Mouse (Mus musculus): ENCODE data around the gene 1700020N01Rik. TPM values are rescaled to one million over a fixed set of nuclear protein-coding genes. Genes with fewer than 3 reads are reported as not detected.

1700020N01Rik gene
- polyA plus RNA-seq, 1 experiment from 2014 or later: not detected

DNA sequence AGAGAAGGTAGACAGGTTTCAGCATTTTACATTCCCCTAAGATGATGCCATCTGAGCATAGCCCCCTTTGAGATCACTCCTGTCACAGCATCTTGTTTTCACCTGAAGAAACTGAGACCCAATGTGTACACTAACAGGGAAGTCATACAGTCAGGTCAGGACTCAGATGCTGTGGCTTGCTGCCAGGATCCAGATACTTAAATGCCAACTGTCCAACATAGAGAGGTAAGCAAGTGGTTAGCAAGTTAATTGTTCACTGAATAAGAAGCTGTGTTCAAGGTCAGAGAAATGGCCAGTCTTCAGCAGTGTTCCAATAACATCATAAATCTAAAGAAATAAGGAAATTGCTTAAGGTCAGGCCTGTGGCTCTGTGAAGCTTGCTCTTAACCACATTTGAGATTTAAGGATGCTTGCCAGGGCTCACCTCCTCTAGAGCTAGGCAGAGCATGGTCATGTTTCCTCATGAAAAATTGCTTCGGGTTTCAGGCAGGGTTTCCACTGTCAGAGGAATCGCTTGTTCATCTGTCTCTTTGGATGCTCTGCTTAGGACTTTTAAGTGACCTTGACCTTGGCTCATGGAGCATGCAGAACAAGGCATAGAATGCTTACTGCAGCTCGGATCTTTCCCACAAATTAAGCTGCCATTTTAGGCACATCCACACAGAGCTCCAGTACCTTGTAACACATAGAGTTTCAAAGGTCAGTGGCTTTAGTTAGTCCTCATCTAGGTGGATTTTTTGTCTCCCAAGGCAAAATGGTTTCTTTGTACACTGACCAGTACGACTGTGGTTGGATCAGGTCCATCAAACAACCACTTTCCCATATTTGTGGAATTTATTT, 20.3 kb downstream of the 1700020N01Rik start:
- no peak overlapping the region for H3K4me3 ChIP-seq (ENCODE audit: low read depth, low read length)
- H3K27ac ChIP-seq (ENCODE audit: low read length): no peak overlapping the region
- H3K36me3 ChIP-seq (ENCODE audit: control insufficient read depth, insufficient read depth): no peaks in the 10 kb centered on the region
- H3K27me3 ChIP-seq (ENCODE audit: control insufficient read depth, insufficient read depth, low read depth, low read length): no peaks in the 10 kb centered on the region
- H3K9me3 ChIP-seq (replicated peaks; ENCODE audit: control insufficient read depth, low read length): no peaks in the 10 kb centered on the region
- no peak overlapping the region for H3K4me2 ChIP-seq (ENCODE audit: low read depth, low read length)
- H3K4me1 ChIP-seq (ENCODE audit: control insufficient read depth, low read depth, low read length): no peaks in the 10 kb centered on the region; the same call in none of the 2 replicates
- WGBS (ENCODE audit: insufficient replicate concordance): 43% methylated on average over 4 of the region's 4 CpGs
- H3K9ac ChIP-seq (ENCODE audit: low read depth, low read length): no peak overlapping the region
- ATAC-seq (ENCODE audit: low read depth): no peak

DNA sequence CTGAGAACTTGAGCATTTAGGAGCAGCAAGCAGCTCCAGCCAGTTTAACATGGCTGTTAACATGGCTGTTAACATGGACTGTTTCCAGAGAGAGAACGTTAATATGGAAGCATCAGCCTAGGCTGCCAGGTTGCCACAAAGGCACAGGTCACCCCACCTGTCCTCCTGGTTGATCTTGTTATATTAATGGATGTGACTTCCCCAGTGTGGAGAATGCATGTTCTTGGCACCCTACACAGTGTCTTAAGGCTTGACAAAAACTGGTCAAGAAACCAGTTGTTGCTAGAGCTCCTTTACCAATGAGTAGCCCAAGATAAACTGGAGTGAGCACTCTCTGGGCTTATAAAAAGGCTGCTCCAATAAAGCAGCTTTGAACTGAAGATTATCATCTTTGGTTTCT, 21.6 kb downstream of the 1700020N01Rik start:
- Histone ChIP-seq H3K36me3 (ENCODE audit: control insufficient read depth, insufficient read depth) (no peaks in the 10 kb centered on the region), H3K4me2 (ENCODE audit: low read depth, low read length) (no peak overlapping the region), H3K9ac (ENCODE audit: low read depth, low read length) (no peak overlapping the region), H3K4me1 (ENCODE audit: control insufficient read depth, low read depth, low read length) (no peaks in the 10 kb centered on the region; the same call in none of the 2 replicates), H3K4me3 (ENCODE audit: low read depth, low read length) (no peak overlapping the region), H3K27ac (ENCODE audit: low read length) (no peak overlapping the region), H3K27me3 (ENCODE audit: control insufficient read depth, insufficient read depth, low read depth, low read length) (no peaks in the 10 kb centered on the region), H3K9me3 (replicated peaks; ENCODE audit: control insufficient read depth, low read length) (no peaks in the 10 kb centered on the region)
- ATAC-seq (ENCODE audit: low read depth): no peak
- WGBS (ENCODE audit: insufficient replicate concordance): 74% methylated on average over 1 of the region's 1 CpGs

DNA sequence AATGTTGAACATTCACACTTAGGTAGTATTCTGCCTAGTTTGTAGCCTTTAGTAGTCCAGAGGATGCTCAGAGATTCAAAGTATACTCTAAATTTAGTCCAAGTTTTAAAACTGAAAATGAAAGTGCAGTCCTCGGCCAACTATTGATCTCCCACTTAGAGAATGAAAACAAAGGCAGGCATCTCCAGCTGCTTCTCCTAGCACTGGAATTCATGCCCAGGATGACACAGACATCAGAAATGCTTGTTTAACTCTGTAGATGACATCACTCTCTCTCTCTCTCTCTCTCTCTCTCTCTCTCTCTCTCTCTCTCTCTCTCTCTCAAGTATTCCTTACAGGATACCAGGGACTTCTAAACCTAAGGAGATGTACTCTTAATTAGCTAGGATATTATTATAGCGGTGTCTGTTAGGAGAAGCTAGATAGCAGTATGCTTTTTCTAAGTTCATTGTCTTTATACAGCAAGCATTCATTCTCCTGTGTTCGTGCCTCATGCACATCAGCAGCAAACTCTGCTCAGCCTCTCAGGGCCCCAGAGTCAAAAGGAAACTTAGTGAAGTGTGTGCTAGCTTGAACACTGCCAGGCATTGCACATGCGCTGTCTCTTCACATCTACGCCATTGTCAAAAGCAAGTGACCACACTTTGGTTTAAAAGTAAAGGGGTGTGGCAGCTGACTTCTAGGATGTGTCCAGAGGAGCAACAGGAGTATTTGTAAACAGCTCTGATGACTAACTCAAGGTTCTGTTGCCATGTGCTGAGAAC, 26.0 kb downstream of the 1700020N01Rik start:
- ATAC-seq (ENCODE audit: low read depth): no peak
- Histone ChIP-seq H3K9ac (ENCODE audit: low read depth, low read length) (no peak overlapping the region), H3K27me3 (ENCODE audit: control insufficient read depth, insufficient read depth, low read depth, low read length) (no peaks in the 10 kb centered on the region), H3K9me3 (replicated peaks; ENCODE audit: control insufficient read depth, low read length) (no peaks in the 10 kb centered on the region), H3K4me1 (ENCODE audit: control insufficient read depth, low read depth, low read length) (no peaks in the 10 kb centered on the region), H3K27ac (ENCODE audit: low read length) (no peak overlapping the region), H3K4me2 (ENCODE audit: low read depth, low read length) (no peak overlapping the region), H3K36me3 (ENCODE audit: control insufficient read depth, insufficient read depth) (no peaks in the 10 kb centered on the region), H3K4me3 (ENCODE audit: low read depth, low read length) (no peak overlapping the region)
- WGBS (ENCODE audit: insufficient replicate concordance): 63% methylated on average over 5 of the region's 5 CpGs

DNA sequence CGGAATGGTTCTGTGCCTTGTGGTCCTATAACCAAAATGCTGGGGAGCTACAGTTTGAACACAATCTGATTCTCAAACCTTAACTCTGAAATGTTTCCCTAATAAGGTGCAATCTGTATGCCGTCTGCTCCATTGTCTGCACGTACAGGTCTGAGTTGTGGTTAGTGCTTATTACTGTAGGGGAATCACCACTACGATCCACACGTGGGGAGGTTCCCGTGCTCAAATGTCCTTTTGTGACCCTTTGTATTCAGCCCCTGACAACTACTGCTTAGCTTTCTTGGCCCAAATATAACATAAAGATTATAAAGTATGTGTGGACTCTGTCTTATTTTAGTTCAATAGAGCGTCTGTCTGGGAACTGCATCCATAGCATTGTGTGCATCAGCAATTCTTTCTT, 29.1 kb downstream of the 1700020N01Rik start:
- H3K27me3 ChIP-seq (ENCODE audit: control insufficient read depth, insufficient read depth, low read depth, low read length): no peaks in the 10 kb centered on the region
- no peak for ATAC-seq (ENCODE audit: low read depth)

DNA sequence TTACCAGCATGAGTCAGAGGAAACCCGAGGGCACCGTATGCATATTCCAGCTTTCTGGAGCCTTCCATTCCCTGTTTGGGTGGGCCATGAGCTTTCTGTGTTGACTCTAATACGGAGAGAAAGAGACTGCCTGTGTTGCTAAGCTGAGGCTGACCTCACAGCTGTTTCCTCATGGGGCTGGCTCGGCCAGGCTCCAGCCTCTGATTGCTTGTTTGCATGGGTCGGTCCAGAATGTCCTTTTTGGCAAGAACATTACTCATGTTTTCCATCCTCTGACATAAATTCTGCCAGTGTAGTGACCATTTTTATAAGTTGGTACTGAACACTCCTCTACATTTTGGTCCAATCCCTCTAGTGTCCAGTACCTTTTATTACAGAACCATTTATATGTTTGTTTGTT, 35.6 kb downstream of the 1700020N01Rik start:
- no peak overlapping the region for H3K9ac ChIP-seq (ENCODE audit: low read depth, low read length)
- WGBS (ENCODE audit: insufficient replicate concordance): 51% methylated on average over 5 of the region's 5 CpGs
- H3K27me3 ChIP-seq (ENCODE audit: control insufficient read depth, insufficient read depth, low read depth, low read length): no peaks in the 10 kb centered on the region
- H3K36me3 ChIP-seq (ENCODE audit: control insufficient read depth, insufficient read depth): no peaks in the 10 kb centered on the region
- no peak overlapping the region for H3K4me2 ChIP-seq (ENCODE audit: low read depth, low read length)
- H3K4me1 ChIP-seq (ENCODE audit: control insufficient read depth, low read depth, low read length): no peaks in the 10 kb centered on the region
- H3K4me3 ChIP-seq (ENCODE audit: low read depth, low read length): no peak overlapping the region
- ATAC-seq (ENCODE audit: low read depth): no peak
- no peaks in the 10 kb centered on the region for H3K9me3 ChIP-seq (replicated peaks; ENCODE audit: control insufficient read depth, low read length)
- no peak overlapping the region for H3K27ac ChIP-seq (ENCODE audit: low read length)

More for the DNA sequence above, 29.1 kb downstream of the 1700020N01Rik start:
- Histone ChIP-seq H3K27ac (ENCODE audit: low read length) (no peak overlapping the region), H3K4me1 (ENCODE audit: control insufficient read depth, low read depth, low read length) (no peaks in the 10 kb centered on the region), H3K36me3 (ENCODE audit: control insufficient read depth, insufficient read depth) (no peaks in the 10 kb centered on the region), H3K9me3 (replicated peaks; ENCODE audit: control insufficient read depth, low read length) (no peaks in the 10 kb centered on the region), H3K4me2 (ENCODE audit: low read depth, low read length) (no peak overlapping the region), H3K9ac (ENCODE audit: low read depth, low read length) (no peak overlapping the region), H3K4me3 (ENCODE audit: low read depth, low read length) (no peak overlapping the region)
- 60% methylated on average over 7 of the region's 7 CpGs for WGBS (ENCODE audit: insufficient replicate concordance)

DNA sequence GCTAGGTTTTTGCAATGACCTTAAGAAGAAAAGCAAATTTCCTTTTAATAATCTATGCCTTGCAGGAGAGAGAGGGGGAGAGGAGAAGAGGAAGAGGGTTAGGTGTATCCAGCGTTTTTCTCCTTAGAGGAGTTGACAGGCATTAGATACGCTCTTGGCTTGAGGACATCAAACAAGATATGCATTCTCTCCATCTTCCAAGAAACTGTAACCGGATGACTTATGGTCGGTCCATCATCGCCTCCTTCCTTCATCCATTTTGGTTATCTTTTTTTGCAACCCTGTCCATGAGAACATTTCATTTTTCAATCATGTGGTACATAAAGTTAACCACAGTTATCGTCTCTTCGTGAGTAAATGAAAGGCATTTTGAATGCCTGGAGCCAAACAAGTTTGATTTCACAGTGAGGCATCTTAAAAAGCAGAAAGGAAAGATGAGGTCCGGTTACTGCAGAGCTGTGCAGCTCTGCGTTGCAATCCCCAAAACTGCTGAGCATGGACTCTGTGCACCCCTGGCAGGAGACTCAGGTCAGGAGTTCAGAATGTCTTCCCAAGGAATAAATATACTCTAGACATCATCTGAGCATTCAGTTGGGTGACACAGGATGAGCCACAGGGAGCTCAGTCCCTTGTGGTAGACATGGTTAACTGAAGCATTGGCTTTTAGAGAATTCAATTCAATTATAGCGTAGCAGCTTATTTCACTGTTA, 36.2 kb downstream of the 1700020N01Rik start:
- 68% methylated on average over 10 of the region's 10 CpGs for WGBS (ENCODE audit: insufficient replicate concordance)
- no peak overlapping the region for H3K9ac ChIP-seq (ENCODE audit: low read depth, low read length)
- no peaks in the 10 kb centered on the region for H3K4me1 ChIP-seq (ENCODE audit: control insufficient read depth, low read depth, low read length)
- no peaks in the 10 kb centered on the region for H3K36me3 ChIP-seq (ENCODE audit: control insufficient read depth, insufficient read depth)
- H3K9me3 ChIP-seq (replicated peaks; ENCODE audit: control insufficient read depth, low read length): no peaks in the 10 kb centered on the region
- no peak for ATAC-seq (ENCODE audit: low read depth)
- H3K4me2 ChIP-seq (ENCODE audit: low read depth, low read length): no peak overlapping the region
- no peaks in the 10 kb centered on the region for H3K27me3 ChIP-seq (ENCODE audit: control insufficient read depth, insufficient read depth, low read depth, low read length)
- no peak overlapping the region for H3K4me3 ChIP-seq (ENCODE audit: low read depth, low read length)
- no peak overlapping the region for H3K27ac ChIP-seq (ENCODE audit: low read length)

DNA sequence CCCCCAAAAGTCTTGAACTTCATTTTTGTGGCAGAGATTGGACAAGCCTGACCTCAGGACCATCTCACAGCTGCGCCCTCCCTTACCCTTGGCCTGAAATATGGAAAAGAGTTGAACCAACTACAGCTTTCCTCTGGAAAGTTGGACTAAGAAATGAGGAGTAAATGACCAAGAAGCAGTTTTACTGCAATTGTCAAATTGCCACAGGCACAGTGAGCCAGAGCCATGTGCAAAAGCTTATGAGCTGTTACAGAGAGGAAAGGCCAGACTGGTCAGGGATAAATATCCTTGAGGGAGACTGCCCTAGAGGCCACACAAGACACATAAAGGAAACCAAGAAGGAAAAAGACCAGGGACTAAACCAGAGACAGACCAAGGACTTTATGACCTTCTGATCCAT, 38.5 kb downstream of the 1700020N01Rik start:
- H3K9ac ChIP-seq (ENCODE audit: low read depth, low read length): no peak overlapping the region
- WGBS (ENCODE audit: insufficient replicate concordance): 60% methylated on average over 1 of the region's 1 CpGs
- H3K4me3 ChIP-seq (ENCODE audit: low read depth, low read length): no peak overlapping the region
- H3K4me2 ChIP-seq (ENCODE audit: low read depth, low read length): no peak overlapping the region
- ATAC-seq (ENCODE audit: low read depth): no peak
- no peak overlapping the region for H3K27ac ChIP-seq (ENCODE audit: low read length)
- no peaks in the 10 kb centered on the region for H3K27me3 ChIP-seq (ENCODE audit: control insufficient read depth, insufficient read depth, low read depth, low read length)
- no peaks in the 10 kb centered on the region for H3K9me3 ChIP-seq (replicated peaks; ENCODE audit: control insufficient read depth, low read length)
- H3K36me3 ChIP-seq (ENCODE audit: control insufficient read depth, insufficient read depth): no peaks in the 10 kb centered on the region
- H3K4me1 ChIP-seq (ENCODE audit: control insufficient read depth, low read depth, low read length): no peaks in the 10 kb centered on the region

DNA sequence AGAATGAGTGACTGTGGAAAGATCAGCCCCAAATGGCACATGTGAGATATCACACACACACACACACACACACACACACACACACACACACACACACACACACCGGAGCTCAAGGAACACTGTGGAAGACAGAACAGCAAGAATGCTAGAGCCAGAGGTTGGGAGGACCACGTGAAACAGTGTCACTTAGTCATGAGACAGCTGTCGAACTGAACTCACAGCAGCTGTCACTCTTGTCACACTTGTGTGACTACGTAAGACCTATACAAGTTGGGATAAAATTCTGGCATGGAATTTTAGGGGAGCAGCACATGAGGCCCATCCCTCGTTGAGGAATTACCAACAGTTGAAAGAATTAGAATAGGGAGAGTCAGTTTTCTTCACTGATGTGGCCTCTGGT, 39.7 kb downstream of the 1700020N01Rik start:
- H3K9me3 ChIP-seq (replicated peaks; ENCODE audit: control insufficient read depth, low read length): no peaks in the 10 kb centered on the region
- no peak overlapping the region for H3K4me2 ChIP-seq (ENCODE audit: low read depth, low read length)
- 52% methylated on average over 5 of the region's 5 CpGs for WGBS (ENCODE audit: insufficient replicate concordance)
- H3K4me1 ChIP-seq (ENCODE audit: control insufficient read depth, low read depth, low read length): no peaks in the 10 kb centered on the region
- no peak for ATAC-seq (ENCODE audit: low read depth)
- no peak overlapping the region for H3K9ac ChIP-seq (ENCODE audit: low read depth, low read length)
- H3K4me3 ChIP-seq (ENCODE audit: low read depth, low read length): no peak overlapping the region
- no peaks in the 10 kb centered on the region for H3K27me3 ChIP-seq (ENCODE audit: control insufficient read depth, insufficient read depth, low read depth, low read length)
- no peak overlapping the region for H3K27ac ChIP-seq (ENCODE audit: low read length)
- H3K36me3 ChIP-seq (ENCODE audit: control insufficient read depth, insufficient read depth): no peaks in the 10 kb centered on the region

Measured in liver, embryonic 16.5 days (tissue).